Mouse (Mus musculus): ENCODE measurements around the gene Srpk2. TPM values are rescaled to one million over a fixed set of nuclear protein-coding genes. Genes with fewer than 3 reads are reported as not detected.
A peak's percentile ranks its signal among the peaks of the same experiment; 100 is the strongest.
"Not testable (repeated sequence)": the region's sequence is repeated elsewhere in the genome, so short reads cannot be mapped to it uniquely, and the experiment has no call there.

Gene Srpk2
- polyA plus RNA-seq (2016; fragmentation: Nextera tagmentation; extraction: Ambion mirVana) = 36.9 and 44.1 TPM in 2 replicates

GRCm38 (mm10) chr5:23684517-23684916 lies at the start of gene Srpk2:
Srpk2 (minus strand) TSS chr5:23684617.
- Histone ChIP-seq H3K27ac (no peak within 1 kb of the TSS), H3K4me1 (no peaks in the 10 kb centered on the region), H3K4me3 (no peak within 1 kb of the TSS), H3K9me3 (replicated peaks) (no peaks in the 10 kb centered on the region), H3K27me3 (ENCODE audit: low read depth, poor library complexity, severe bottlenecking) (no peaks in the 10 kb centered on the region), H3K36me3 (no peaks in the 10 kb centered on the region)
- DNase-seq (ENCODE audit: low spot score) = no peak
- 58% methylated on average over 1 of the region's 1 CpGs for WGBS

GRCm38 (mm10) chr5:23721956-23722355 lies 37.5 kb upstream of the Srpk2 start:
- no peaks in the 10 kb centered on the region for H3K36me3 ChIP-seq
- H3K4me1 ChIP-seq = no peaks in the 10 kb centered on the region
- no peak overlapping the region for H3K4me3 ChIP-seq
- H3K27me3 ChIP-seq (ENCODE audit: low read depth, poor library complexity, severe bottlenecking) = no peaks in the 10 kb centered on the region
- H3K9me3 ChIP-seq (replicated peaks) = 0 out of 2 replicates have a peak, but pooled peaks cover 2% of the 10 kb centered on the region
- no peak overlapping the region for H3K27ac ChIP-seq
- no peak for DNase-seq (ENCODE audit: low spot score)
- 94% methylated on average over 2 of the region's 2 CpGs for WGBS

- H3K9me3 ChIP-seq (replicated peaks) = no peaks in the 10 kb centered on the region
- no peaks in the 10 kb centered on the region for H3K4me1 ChIP-seq
- H3K27me3 ChIP-seq (ENCODE audit: low read depth, poor library complexity, severe bottlenecking) = no peaks in the 10 kb centered on the region
- no peak overlapping the region for H3K4me3 ChIP-seq
- H3K36me3 ChIP-seq = no peaks in the 10 kb centered on the region
- no peak overlapping the region for H3K27ac ChIP-seq
- 81% methylated on average over 4 of the region's 4 CpGs for WGBS
- no peak for DNase-seq (ENCODE audit: low spot score)
These were observed 34.5 kb upstream of the Srpk2 start for GRCm38 (mm10) chr5:23718881-23719328.

GRCm38 (mm10) chr5:23718182-23718534 lies 33.7 kb upstream of the Srpk2 start:
- H3K36me3 ChIP-seq = no peaks in the 10 kb centered on the region
- H3K4me3 ChIP-seq = no peak overlapping the region
- no peak overlapping the region for H3K27ac ChIP-seq
- no peaks in the 10 kb centered on the region for H3K9me3 ChIP-seq (replicated peaks)
- H3K4me1 ChIP-seq = peaks cover under 1% of the 10 kb centered on the region; the same call in 1 of the 2 replicates
- H3K27me3 ChIP-seq (ENCODE audit: low read depth, poor library complexity, severe bottlenecking) = no peaks in the 10 kb centered on the region
- no peak for DNase-seq (ENCODE audit: low spot score)
- WGBS = 60% methylated on average over 1 of the region's 1 CpGs

GRCm38 (mm10) chr5:23717469-23718181 lies 33.2 kb upstream of the Srpk2 start:
- peaks cover 6% of the 10 kb centered on the region; the same call in 1 of the 2 replicates for H3K4me1 ChIP-seq
- H3K9me3 ChIP-seq (replicated peaks) = no peaks in the 10 kb centered on the region
- no peak overlapping the region for H3K27ac ChIP-seq
- no peak overlapping the region for H3K4me3 ChIP-seq
- H3K27me3 ChIP-seq (ENCODE audit: low read depth, poor library complexity, severe bottlenecking) = no peaks in the 10 kb centered on the region
- 85% methylated on average over 3 of the region's 3 CpGs for WGBS
- no peak for DNase-seq (ENCODE audit: low spot score)
- H3K36me3 ChIP-seq = no peaks in the 10 kb centered on the region

GRCm38 (mm10) chr5:23713401-23714335 lies 29.3 kb upstream of the Srpk2 start:
- H3K9me3 ChIP-seq (replicated peaks) = peaks cover 15% of the 10 kb centered on the region
- peak overlapping the region; percentile 70; the same call in 1 of the 2 replicates for H3K4me3 ChIP-seq
- no peaks in the 10 kb centered on the region for H3K27me3 ChIP-seq (ENCODE audit: low read depth, poor library complexity, severe bottlenecking)
- WGBS = 92% methylated on average over 8 of the region's 8 CpGs
- peak overlapping the region; percentile 87 for H3K27ac ChIP-seq
- H3K4me1 ChIP-seq = peaks cover 6% of the 10 kb centered on the region; the same call in 1 of the 2 replicates
- peaks cover 26% of the 10 kb centered on the region for H3K36me3 ChIP-seq
- no peak for DNase-seq (ENCODE audit: low spot score)

- Histone ChIP-seq H3K27ac (peak overlapping the region; percentile 87), H3K4me3 (peak overlapping the region; percentile 70), H3K4me1 (peaks cover 6% of the 10 kb centered on the region; the same call in 1 of the 2 replicates), H3K36me3 (peaks cover 39% of the 10 kb centered on the region), H3K27me3 (ENCODE audit: low read depth, poor library complexity, severe bottlenecking) (no peaks in the 10 kb centered on the region), H3K9me3 (replicated peaks) (peaks cover 25% of the 10 kb centered on the region)
- DNase-seq (ENCODE audit: low spot score) = peak; percentile 84
- 7% methylated on average over 60 of the region's 60 CpGs for WGBS
These were observed 27.9 kb upstream of the Srpk2 start for GRCm38 (mm10) chr5:23712130-23713001.

GRCm38 (mm10) chr5:23711671-23712129 lies 27.3 kb upstream of the Srpk2 start:
- 76% methylated on average over 6 of the region's 6 CpGs for WGBS
- H3K27me3 ChIP-seq (ENCODE audit: low read depth, poor library complexity, severe bottlenecking); H3K4me1 ChIP-seq; DNase-seq (ENCODE audit: low spot score): not testable (repeated sequence)
- Histone ChIP-seq H3K36me3 (peaks cover 46% of the 10 kb centered on the region), H3K4me3 (peak overlapping the region; percentile 70), H3K27ac (peak overlapping the region; percentile 87), H3K9me3 (replicated peaks) (peaks cover 30% of the 10 kb centered on the region)

- peaks cover 33% of the 10 kb centered on the region for H3K9me3 ChIP-seq (replicated peaks)
- no peaks in the 10 kb centered on the region for H3K27me3 ChIP-seq (ENCODE audit: low read depth, poor library complexity, severe bottlenecking)
- H3K36me3 ChIP-seq = peaks cover 50% of the 10 kb centered on the region
- WGBS = 98% methylated on average over 4 of the region's 4 CpGs
- H3K27ac ChIP-seq = no peak overlapping the region
- H3K4me1 ChIP-seq = peaks cover 6% of the 10 kb centered on the region; the same call in 1 of the 2 replicates
- H3K4me3 ChIP-seq = peak overlapping the region; percentile 70; the same call in 1 of the 2 replicates
- DNase-seq (ENCODE audit: low spot score) = no peak
These were observed 26.8 kb upstream of the Srpk2 start for GRCm38 (mm10) chr5:23711244-23711643.

- DNase-seq (ENCODE audit: low spot score) = no peak
- peaks cover 36% of the 10 kb centered on the region for H3K9me3 ChIP-seq (replicated peaks)
- no peak overlapping the region for H3K4me3 ChIP-seq
- peaks cover 61% of the 10 kb centered on the region for H3K36me3 ChIP-seq
- no peaks in the 10 kb centered on the region for H3K27me3 ChIP-seq (ENCODE audit: low read depth, poor library complexity, severe bottlenecking)
- peaks cover 6% of the 10 kb centered on the region; the same call in 1 of the 2 replicates for H3K4me1 ChIP-seq
- 98% methylated on average over 1 of the region's 1 CpGs for WGBS
- no peak overlapping the region for H3K27ac ChIP-seq
These were observed 25.2 kb upstream of the Srpk2 start for GRCm38 (mm10) chr5:23709661-23710060.

GRCm38 (mm10) chr5:23706601-23707597 lies 22.5 kb upstream of the Srpk2 start:
- not testable (repeated sequence) for H3K4me1 ChIP-seq; H3K27me3 ChIP-seq (ENCODE audit: low read depth, poor library complexity, severe bottlenecking); H3K4me3 ChIP-seq; H3K27ac ChIP-seq; DNase-seq (ENCODE audit: low spot score)
- whole genome bisulfite sequencing = 97% methylated on average over 34 of the region's 34 CpGs
- Histone ChIP-seq H3K36me3 (peaks cover 87% of the 10 kb centered on the region), H3K9me3 (replicated peaks) (peaks cover 55% of the 10 kb centered on the region)

Measured in limb, embryonic 10.5 days (tissue).